Mouse (Mus musculus) CH12.LX (cell line): ENCODE measurements around the gene Psmc5.

Experiments
- CTCF ChIP-seq, 2 experiments: IDR thresholded peaks in 1 of 2; conservative IDR thresholded peaks in 1 of 2; 2 replicates each; pipeline ENCODE4 v1.5.1; 2011 to 2012; ENCODE audit warnings: low read depth in 2 of 2, low read length in 2 of 2, improper control_type of control experiment in 1 of 2, inconsistent platforms in 1 of 2, mild to moderate bottlenecking in 1 of 2, moderate library complexity in 1 of 2
- EP300 ChIP-seq: IDR thresholded peaks from 2 replicates; pipeline ENCODE4 v1.6.1; 2011; ENCODE audit warnings: low read length, improper control_type of control experiment
- MAX ChIP-seq: IDR thresholded peaks from 2 replicates; pipeline ENCODE4 v1.6.1; 2011; ENCODE audit warnings: low read length, improper control_type of control experiment
- UBTF ChIP-seq: IDR thresholded peaks from 2 replicates; pipeline ENCODE4 v1.6.1; 2012; ENCODE audit warnings: low read depth, mild to moderate bottlenecking, inconsistent platforms, low read length, improper control_type of control experiment, moderate library complexity

DNA sequence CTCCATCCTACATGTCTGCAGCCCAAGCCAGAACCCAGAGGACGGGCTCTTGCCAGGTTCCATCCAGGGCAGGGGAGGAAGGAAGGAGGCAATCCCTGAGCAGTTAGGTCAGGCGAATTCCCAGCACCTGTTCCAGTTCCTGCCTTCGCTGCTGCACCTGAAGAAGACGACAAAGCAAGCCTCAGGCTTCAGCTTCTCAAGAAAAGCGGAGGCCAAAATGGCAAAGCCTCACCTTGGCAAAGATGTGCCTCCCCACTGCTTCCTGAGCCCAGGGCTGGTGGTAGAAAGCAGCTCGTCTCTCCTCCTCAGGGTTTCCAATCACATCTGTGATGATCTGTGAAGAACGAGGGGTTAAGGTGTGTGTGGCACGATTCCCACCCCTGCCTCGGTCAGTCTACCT lies 8.0 kb downstream of the Psmc5 start:
- TF ChIP-seq EP300 (no peak), CTCF (conservative IDR thresholded peaks at IDR 0.05 in 1 of 2, IDR thresholded peaks at IDR 0.05 in 1 of 2; ENCODE audit: low read depth in 2 of 2, low read length in 2 of 2) (no peak), MAX (no peak), UBTF (no peak)
